Comparison of ENCODE assay signal across 9 mouse cellular contexts in the genomic region with DNA sequence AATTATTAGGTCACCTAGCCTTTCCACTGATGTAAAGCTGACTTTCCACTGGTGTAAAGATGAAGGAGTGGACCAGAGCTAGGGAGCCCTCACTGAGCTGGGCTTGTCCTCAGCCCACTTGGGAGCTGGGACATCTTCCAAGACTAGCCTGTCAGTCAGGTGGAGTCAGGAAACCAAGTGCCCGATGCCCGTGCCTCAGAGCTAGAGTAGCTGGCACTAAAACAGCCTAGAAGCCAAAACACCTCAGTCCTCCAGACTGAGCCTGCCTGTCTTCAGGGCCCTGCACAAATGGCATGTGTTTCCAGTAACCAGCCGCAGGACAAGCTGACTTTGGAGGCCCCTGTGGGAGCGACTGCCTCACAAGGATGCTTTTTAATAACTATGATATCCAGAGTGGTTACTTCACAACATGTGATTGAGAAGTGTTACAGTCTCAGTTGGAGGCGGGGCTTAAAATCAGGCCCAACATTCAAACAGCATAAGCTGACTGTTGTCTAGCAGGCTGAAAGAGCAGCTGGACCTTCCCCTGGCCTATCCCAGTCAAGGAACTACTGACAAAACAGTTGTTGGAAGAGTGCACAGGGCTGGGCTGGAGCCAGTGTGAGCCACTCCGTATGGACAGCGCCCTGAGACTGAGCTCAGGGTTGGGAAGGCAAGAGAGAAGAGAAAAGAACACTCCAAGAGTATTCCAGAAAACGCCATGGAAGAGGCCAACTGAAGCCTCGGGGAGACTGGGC.
A peak's percentile ranks its signal among the peaks of the same experiment; 100 is the strongest.
DNase-seq lines count a peak whose midpoint lies in the region; ATAC-seq lines count a peak whose summit lies in the region.
"Had no signal": no experiment of that assay in that cellular context is flagged by ENCODE, and none has a peak within 500 bp of the region (broad histone marks: within the 10 kb centered on the region; RNA-seq: fewer than 3 reads in every experiment).

No protein-coding gene starts in this region.

- no peaks in the 10 kb centered on the region for H3K27me3 ChIP-seq in kidney, embryonic 16.5 days (ENCODE audit: insufficient read depth, low read length)
- no peaks in the 10 kb centered on the region for H3K27me3 ChIP-seq in embryonic facial prominence, embryonic 15.5 days
- H3K27me3 ChIP-seq in midbrain, embryonic 15.5 days (replicated peaks), result no peaks in the 10 kb centered on the region
- H3K27me3 ChIP-seq: CH12.LX had no signal

- peaks cover 4% of the 10 kb centered on the region for H3K4me1 ChIP-seq in kidney, embryonic 16.5 days (ENCODE audit: insufficient read depth, low read length)
- H3K4me1 ChIP-seq in embryonic facial prominence, embryonic 15.5 days, result peaks cover 66% of the 10 kb centered on the region
- H3K4me1 ChIP-seq in midbrain, embryonic 15.5 days, result peaks cover 15% of the 10 kb centered on the region

- no peak overlapping the region for H3K4me2 ChIP-seq in kidney, embryonic 16.5 days (replicated peaks; ENCODE audit: low read depth, low read length)
- H3K4me2 ChIP-seq in embryonic facial prominence, embryonic 15.5 days (replicated peaks), result no peak overlapping the region
- no peak overlapping the region for H3K4me2 ChIP-seq in midbrain, embryonic 15.5 days

- 79% methylated on average over 9 of the region's 9 CpGs for WGBS in kidney, embryonic 16.5 days
- 54% methylated on average over 9 of the region's 9 CpGs for WGBS in embryonic facial prominence, embryonic 15.5 days
- 77% methylated on average over 9 of the region's 9 CpGs for WGBS in midbrain, embryonic 15.5 days

- no peak overlapping the region for H3K4me3 ChIP-seq in kidney, embryonic 16.5 days (ENCODE audit: low read length)
- no peak overlapping the region for H3K4me3 ChIP-seq in embryonic facial prominence, embryonic 15.5 days (replicated peaks)
- H3K4me3 ChIP-seq in midbrain, embryonic 15.5 days, result no peak overlapping the region

- H3K36me3 ChIP-seq in kidney, embryonic 16.5 days (ENCODE audit: insufficient read depth, low read length), result no peaks in the 10 kb centered on the region
- H3K36me3 ChIP-seq in embryonic facial prominence, embryonic 15.5 days, result 0 out of 2 replicates have a peak, but pooled peaks cover 2% of the 10 kb centered on the region
- H3K36me3 ChIP-seq in midbrain, embryonic 15.5 days (replicated peaks), result no peaks in the 10 kb centered on the region

- H3K9ac ChIP-seq in kidney, embryonic 16.5 days (replicated peaks; ENCODE audit: low read length), result no peak overlapping the region
- H3K9ac ChIP-seq in embryonic facial prominence, embryonic 15.5 days, result no peak overlapping the region
- no peak overlapping the region for H3K9ac ChIP-seq in midbrain, embryonic 15.5 days

- DNase-seq in kidney, postnatal 10 days, result peak; percentile 47
- peak; percentile 31 for DNase-seq in heart, adult 8-10 months (ENCODE audit: low spot score)
- peak; percentile 67 for DNase-seq in lung, postnatal 10 days
- DNase-seq in MN1 (ENCODE audit: low spot score), result no peak
- DNase-seq in cerebellum, postnatal 25 days, result no peak

- H3K27ac ChIP-seq in kidney, embryonic 16.5 days (ENCODE audit: low read length), result no peak overlapping the region
- peak overlapping the region; percentile 19; the same call in 1 of the 2 replicates for H3K27ac ChIP-seq in embryonic facial prominence, embryonic 15.5 days (replicated peaks)
- no peak overlapping the region for H3K27ac ChIP-seq in midbrain, embryonic 15.5 days

- H3K9me3 ChIP-seq in kidney, embryonic 16.5 days (ENCODE audit: low read length), result no peaks in the 10 kb centered on the region
- H3K9me3 ChIP-seq in embryonic facial prominence, embryonic 15.5 days (replicated peaks), result no peaks in the 10 kb centered on the region
- H3K9me3 ChIP-seq in midbrain, embryonic 15.5 days, result no peaks in the 10 kb centered on the region

- ATAC-seq in kidney, embryonic 16.5 days (ENCODE audit: low FRiP score, low TSS enrichment), result no peak
- peak; percentile 39; the same call in 1 of the 2 replicates for ATAC-seq in embryonic facial prominence, embryonic 15.5 days (ENCODE audit: insufficient number of reproducible peaks, low FRiP score, low TSS enrichment, low read depth)
- ATAC-seq in midbrain, embryonic 15.5 days (replicated peaks), result no peak

Comparison
In these comparisons a context has a peak if more than half of its experiments do, and no peak if none do; other contexts are left out.
1. DNase-seq: peak in kidney, postnatal 10 days (single experiment), heart, adult 8-10 months (single experiment) and lung, postnatal 10 days (single experiment); none in MN1 (single experiment) and cerebellum, postnatal 25 days (0 of 2).